Mouse (Mus musculus): ENCODE measurements around the gene Rrp1b. TPM values are rescaled to one million over a fixed set of nuclear protein-coding genes. Genes with fewer than 3 reads are reported as not detected.

Gene Rrp1b
- polyA plus RNA-seq (2012; ENCODE audit: low replicate concordance): 282 and 467 TPM in 2 replicates

GRCm38 (mm10) chr17:32035609-32036508, at the start of gene Rrp1b, which contains the start of gene Hsf2bp:
Gene Rrp1b, plus strand, starts transcription at chr17:32036100.
Gene Hsf2bp, minus strand, starts transcription at chr17:32036349.

Other genes starting within 250 kb of the Rrp1b start
- 11.9 and 12.2 TPM in 2 replicates for gene Sik1, start 180.3 kb upstream of the Rrp1b start, polyA plus RNA-seq (2012; ENCODE audit: low replicate concordance)
- not detected in 2 replicates for gene Hsf2bp, start 249 bp downstream of the Rrp1b start, polyA plus RNA-seq (2012; ENCODE audit: low replicate concordance)
- gene Notch3, start 130.8 kb downstream of the Rrp1b start, polyA plus RNA-seq (2012; ENCODE audit: low replicate concordance): 1.0 and 1.5 TPM in 2 replicates
- 0.07 TPM in 1 of 2 replicates, not detected in the other for gene Ephx3, start 153.4 kb downstream of the Rrp1b start, polyA plus RNA-seq (2012; ENCODE audit: low replicate concordance)
- 177 and 236 TPM in 2 replicates for gene Brd4, start 248.6 kb downstream of the Rrp1b start, polyA plus RNA-seq (2012; ENCODE audit: low replicate concordance)

Data from leukemia stem cell, adult 10-12 weeks (primary cell).